Mouse (Mus musculus) heart, adult 18-20 months (tissue): ENCODE data around the gene Abcb1a. TPM values are rescaled to one million over a fixed set of nuclear protein-coding genes. Genes with fewer than 3 reads are reported as not detected.
"Not testable (repeated sequence)": the region's sequence is repeated elsewhere in the genome, so short reads cannot be mapped to it uniquely, and the experiment has no call there.

Experiments
- DNase-seq, 2 experiments: peaks; one replicate each; pipeline ENCODE4 v3.0.0; 2021 to 2022; ENCODE audit warnings: mixed read lengths in 1 of 2
- total RNA-seq, 2 experiments: library from RNA; stranded (reverse); gene quantifications; 2 replicates each; pipeline ENCODE4 v1.2.3; 2021

The Abcb1a gene
- total RNA-seq, 2 experiments from 2014 or later, result 7.2 to 7.4 TPM

GRCm38 (mm10) chr5:8727760-8728159 lies 67.9 kb downstream of the Abcb1a start:
- DNase-seq, result no peak

- no peak for DNase-seq
Observed at GRCm38 (mm10) chr5:8732639-8733038, 72.8 kb downstream of the Abcb1a start.

DNA sequence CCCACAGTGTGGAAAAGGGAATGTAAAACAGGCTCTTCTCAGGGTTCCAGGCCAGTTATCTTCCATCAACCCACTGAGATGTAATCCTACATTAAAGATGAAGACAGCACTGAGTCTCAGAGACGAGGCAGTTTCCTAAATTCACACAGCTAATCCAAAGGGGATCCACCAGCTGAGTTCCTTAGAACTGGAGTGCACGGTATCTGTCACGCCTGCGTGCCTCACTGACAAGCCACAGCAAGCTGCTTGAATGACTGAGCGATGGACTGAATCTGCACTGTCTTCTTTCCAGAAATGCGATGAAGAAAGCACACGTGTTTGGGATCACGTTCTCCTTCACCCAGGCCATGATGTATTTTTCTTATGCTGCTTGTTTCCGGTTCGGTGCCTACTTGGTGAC lies 73.4 kb downstream of the Abcb1a start:
- DNase-seq, result not testable (repeated sequence)

DNA sequence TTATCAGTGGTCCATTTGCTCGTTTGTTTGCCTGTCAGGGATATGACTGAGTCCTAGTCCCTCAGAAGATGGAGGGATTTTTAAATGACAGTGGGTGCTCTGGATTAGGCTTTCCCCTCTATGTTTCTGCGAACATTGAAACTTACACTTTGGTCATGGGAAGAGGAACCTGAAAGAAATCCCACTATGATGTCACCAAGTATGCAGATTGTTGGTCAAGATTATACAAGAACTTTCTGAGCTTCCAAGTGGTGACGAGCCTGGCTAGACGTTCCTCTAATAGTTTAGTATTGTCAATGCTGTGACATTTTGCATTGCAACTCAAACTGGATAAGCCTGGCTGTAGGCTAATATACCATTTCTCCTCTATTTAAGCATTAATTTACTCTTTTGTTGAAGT lies 76.5 kb downstream of the Abcb1a start:
- DNase-seq, result no peak

DNA sequence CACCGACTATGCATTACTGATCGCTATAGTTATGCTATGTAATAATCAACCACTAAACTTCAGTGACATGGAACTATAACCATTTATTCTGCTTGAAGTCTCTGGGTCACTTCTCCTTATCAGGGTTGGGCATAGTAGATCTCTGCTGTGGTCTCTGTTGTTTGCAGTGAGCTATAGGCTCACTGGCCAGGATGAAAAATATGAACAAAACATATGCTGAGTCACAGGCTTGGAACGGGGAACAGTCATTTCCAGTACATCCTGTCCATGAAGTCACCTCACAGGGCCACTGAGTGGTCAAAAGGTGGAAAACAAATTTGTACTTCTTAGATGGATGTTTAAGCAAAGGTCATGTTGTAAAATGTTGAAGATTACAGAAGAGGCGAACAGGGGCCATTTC lies 77.2 kb downstream of the Abcb1a start:
- DNase-seq, result peak in 1 of 2 experiments; percentile 22

- DNase-seq, result not testable (repeated sequence)
Observed at GRCm38 (mm10) chr5:8747244-8747643, 87.4 kb downstream of the Abcb1a start.

DNA sequence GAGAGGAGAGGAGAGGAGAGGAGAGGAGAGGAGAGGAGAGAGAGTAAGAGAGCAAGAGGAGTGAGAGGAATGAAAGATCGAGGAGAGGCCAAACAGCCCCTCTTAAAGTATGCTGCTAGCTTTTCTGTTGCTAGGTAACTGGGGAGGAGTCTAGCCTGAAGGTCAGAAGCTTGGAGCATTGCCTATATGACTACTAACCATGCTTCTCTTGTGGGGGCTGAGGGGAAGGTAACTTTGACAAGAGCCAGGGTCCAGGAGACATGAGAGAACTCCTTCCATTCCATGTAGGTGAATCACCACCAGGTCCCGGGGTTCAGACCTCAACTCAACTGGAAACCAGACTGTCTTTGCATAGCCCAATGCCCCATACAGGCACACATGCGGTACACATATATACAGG lies 113.0 kb downstream of the Abcb1a start:
- no peak for DNase-seq

DNA sequence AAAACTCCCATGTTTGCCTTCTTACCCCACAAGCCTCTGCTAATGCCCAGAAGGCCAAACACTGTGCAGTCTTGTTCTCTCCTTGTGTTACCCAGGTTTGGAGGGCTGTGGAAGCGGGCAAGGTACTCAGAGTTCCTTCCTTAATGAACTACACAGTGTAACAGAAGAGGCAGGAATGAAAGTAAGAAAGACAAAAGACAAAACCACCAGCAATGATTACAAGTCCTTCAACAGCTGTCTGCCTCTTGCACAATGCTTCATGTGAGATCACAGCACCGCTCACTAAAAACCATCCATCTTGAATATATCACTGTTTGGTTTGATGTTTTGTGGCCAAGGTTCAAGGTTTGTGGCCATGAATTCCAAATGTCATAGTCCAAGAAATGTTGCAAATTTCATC lies 118.4 kb downstream of the Abcb1a start:
- DNase-seq, result no peak

DNA sequence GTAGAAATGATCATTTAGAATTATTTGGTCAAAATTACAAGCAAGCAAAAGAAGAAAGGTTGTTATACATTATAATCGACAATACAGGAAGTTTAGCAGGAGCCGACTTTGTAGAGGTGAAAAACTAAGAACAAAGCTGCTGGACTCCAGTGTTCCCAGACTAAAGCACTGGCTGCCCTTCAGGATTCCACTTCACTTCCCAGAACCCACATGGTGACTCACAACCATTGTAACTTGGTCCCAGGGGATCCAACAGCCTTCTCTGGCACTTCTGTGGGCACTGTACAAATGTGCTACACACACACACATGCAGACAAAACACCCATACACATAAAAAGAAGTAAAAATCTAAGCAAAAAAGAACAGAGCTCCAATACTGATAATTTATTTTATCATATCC lies 118.9 kb downstream of the Abcb1a start:
- no peak for DNase-seq

GRCm38 (mm10) chr5:8792281-8792680 lies 132.4 kb downstream of the Abcb1a start:
- no peak for DNase-seq

Other genes starting within 250 kb of the Abcb1a start
- gene Dbf4, start 237.4 kb upstream of the Abcb1a start, total RNA-seq, result 1 to 10 TPM; 1.2 TPM
- gene Slc25a40, start 237.2 kb upstream of the Abcb1a start, total RNA-seq, result 1 to 10 TPM; 7.9 to 8.6 TPM
- gene Rundc3b, start 37.1 kb upstream of the Abcb1a start, total RNA-seq, result under 1 TPM; 0.20 to 0.46 TPM
- 1 to 10 TPM; 5.2 to 6.6 TPM for gene Abcb1b, start 138.1 kb downstream of the Abcb1a start, total RNA-seq
- gene Abcb4, start 233.6 kb downstream of the Abcb1a start, total RNA-seq, result 10 to 100 TPM; 18.7 to 21.0 TPM